Mouse (Mus musculus): ENCODE measurements around the gene Fam160a2. TPM values are rescaled to one million over a fixed set of nuclear protein-coding genes. Genes with fewer than 3 reads are reported as not detected.
"Not testable (repeated sequence)": the region's sequence is repeated elsewhere in the genome, so short reads cannot be mapped to it uniquely, and the experiment has no call there.

The Fam160a2 gene
- polyA plus RNA-seq, 1 experiment from 2014 or later, result 12.6 TPM

- H3K4me1 ChIP-seq (replicated peaks), result no peaks in the 10 kb centered on the region
- ATAC-seq (ENCODE audit: insufficient read depth), result no peak
- no peak overlapping the region for H3K9ac ChIP-seq
- no peak overlapping the region for H3K4me3 ChIP-seq (replicated peaks)
- 73% methylated on average over 2 of the region's 2 CpGs for WGBS (ENCODE audit: insufficient replicate concordance)
- H3K27me3 ChIP-seq, result no peaks in the 10 kb centered on the region
- H3K4me2 ChIP-seq, result no peak overlapping the region
- peaks cover 66% of the 10 kb centered on the region for H3K36me3 ChIP-seq (replicated peaks)
- H3K9me3 ChIP-seq (replicated peaks), result no peaks in the 10 kb centered on the region
- no peak overlapping the region for H3K27ac ChIP-seq (replicated peaks)
Observed at GRCm38 (mm10) chr7:105387696-105388095, 12.2 kb downstream of the Fam160a2 start.

GRCm38 (mm10) chr7:105380329-105380728 is 19.5 kb downstream of the Fam160a2 start:
- Histone ChIP-seq H3K4me3 (replicated peaks) (no peak overlapping the region), H3K36me3 (replicated peaks) (peaks cover 81% of the 10 kb centered on the region), H3K4me2 (no peak overlapping the region), H3K9me3 (replicated peaks) (no peaks in the 10 kb centered on the region), H3K9ac (no peak overlapping the region), H3K27ac (replicated peaks) (no peak overlapping the region), H3K4me1 (replicated peaks) (no peaks in the 10 kb centered on the region), H3K27me3 (no peaks in the 10 kb centered on the region)
- 69% methylated on average over 3 of the region's 3 CpGs for WGBS (ENCODE audit: insufficient replicate concordance)
- ATAC-seq (ENCODE audit: insufficient read depth), result no peak

GRCm38 (mm10) chr7:105374866-105375265 is 25.0 kb downstream of the Fam160a2 start, which contains the start of gene Gm5901:
Gene Gm5901 (plus strand): TSS chr7:105375038.
- Histone ChIP-seq H3K4me2 (no peak within 1 kb of the TSS), H3K4me1 (replicated peaks) (peaks cover 3% of the 10 kb centered on the region; the same call in 1 of the 2 replicates), H3K9me3 (replicated peaks) (no peaks in the 10 kb centered on the region), H3K36me3 (replicated peaks) (peaks cover 37% of the 10 kb centered on the region), H3K27ac (replicated peaks) (no peak within 1 kb of the TSS), H3K4me3 (replicated peaks) (no peak within 1 kb of the TSS), H3K27me3 (no peaks in the 10 kb centered on the region), H3K9ac (no peak within 1 kb of the TSS)
- 59% methylated on average over 1 of the region's 1 CpGs for WGBS (ENCODE audit: insufficient replicate concordance)
- ATAC-seq (ENCODE audit: insufficient read depth), result no peak

- Histone ChIP-seq H3K4me3 (replicated peaks) (no peak overlapping the region), H3K27ac (replicated peaks) (0 out of 2 replicates have a peak overlapping the region, but pooled peaks have one; percentile 19), H3K9ac (no peak overlapping the region), H3K9me3 (replicated peaks) (no peaks in the 10 kb centered on the region), H3K4me2 (no peak overlapping the region), H3K27me3 (no peaks in the 10 kb centered on the region), H3K4me1 (replicated peaks) (peaks cover 3% of the 10 kb centered on the region; the same call in 1 of the 2 replicates), H3K36me3 (replicated peaks) (peaks cover 28% of the 10 kb centered on the region)
- WGBS (ENCODE audit: insufficient replicate concordance), result 86% methylated on average over 3 of the region's 3 CpGs
- no peak for ATAC-seq (ENCODE audit: insufficient read depth)
Observed at GRCm38 (mm10) chr7:105373976-105374375, 25.9 kb downstream of the Fam160a2 start.

GRCm38 (mm10) chr7:105373509-105373908 is 26.3 kb downstream of the Fam160a2 start:
- no peak; the same call in 1 of the 2 replicates for ATAC-seq (ENCODE audit: insufficient read depth)

GRCm38 (mm10) chr7:105372912-105373311 is 26.9 kb downstream of the Fam160a2 start:
- Histone ChIP-seq H3K4me3 (replicated peaks) (no peak overlapping the region), H3K4me2 (no peak overlapping the region), H3K9ac (no peak overlapping the region), H3K9me3 (replicated peaks) (no peaks in the 10 kb centered on the region), H3K4me1 (replicated peaks) (peaks cover 3% of the 10 kb centered on the region; the same call in 1 of the 2 replicates), H3K27ac (replicated peaks) (no peak overlapping the region), H3K36me3 (replicated peaks) (peaks cover 18% of the 10 kb centered on the region; the same call in 1 of the 2 replicates), H3K27me3 (no peaks in the 10 kb centered on the region)
- 26% methylated on average over 1 of the region's 1 CpGs for WGBS (ENCODE audit: insufficient replicate concordance)
- no peak for ATAC-seq (ENCODE audit: insufficient read depth)

More at GRCm38 (mm10) chr7:105373509-105373908, 26.3 kb downstream of the Fam160a2 start:
- Histone ChIP-seq H3K27ac (replicated peaks) (peak overlapping the region; percentile 19; the same call in 1 of the 2 replicates), H3K9ac (no peak overlapping the region), H3K36me3 (replicated peaks) (peaks cover 24% of the 10 kb centered on the region), H3K27me3 (no peaks in the 10 kb centered on the region), H3K4me2 (no peak overlapping the region), H3K4me3 (replicated peaks) (no peak overlapping the region), H3K9me3 (replicated peaks) (no peaks in the 10 kb centered on the region), H3K4me1 (replicated peaks) (peaks cover 3% of the 10 kb centered on the region; the same call in 1 of the 2 replicates)
- 23% methylated on average over 4 of the region's 4 CpGs for WGBS (ENCODE audit: insufficient replicate concordance)

GRCm38 (mm10) chr7:105368521-105368920 is 31.3 kb downstream of the Fam160a2 start:
- WGBS (ENCODE audit: insufficient replicate concordance), result 65% methylated on average over 4 of the region's 4 CpGs
- H3K9me3 ChIP-seq (replicated peaks), result no peaks in the 10 kb centered on the region
- H3K4me1 ChIP-seq (replicated peaks), result peaks cover 2% of the 10 kb centered on the region; the same call in 1 of the 2 replicates
- H3K4me2 ChIP-seq, result no peak overlapping the region
- H3K9ac ChIP-seq, result no peak overlapping the region
- no peak for ATAC-seq (ENCODE audit: insufficient read depth)
- 0 out of 2 replicates have a peak, but pooled peaks cover 2% of the 10 kb centered on the region for H3K36me3 ChIP-seq (replicated peaks)
- H3K27me3 ChIP-seq, result no peaks in the 10 kb centered on the region
- no peak overlapping the region for H3K4me3 ChIP-seq (replicated peaks)
- no peak overlapping the region for H3K27ac ChIP-seq (replicated peaks)

GRCm38 (mm10) chr7:105367930-105368329 is 31.9 kb downstream of the Fam160a2 start, which contains the start of gene Olfr692:
Gene Olfr692 (plus strand): TSS chr7:105368230.
- 56% methylated on average over 1 of the region's 1 CpGs for WGBS (ENCODE audit: insufficient replicate concordance)
- H3K36me3 ChIP-seq (replicated peaks), result 0 out of 2 replicates have a peak, but pooled peaks cover 2% of the 10 kb centered on the region
- H3K9me3 ChIP-seq (replicated peaks), result no peaks in the 10 kb centered on the region
- H3K4me2 ChIP-seq, result no peak within 1 kb of the TSS
- no peaks in the 10 kb centered on the region for H3K4me1 ChIP-seq (replicated peaks)
- H3K27ac ChIP-seq (replicated peaks), result no peak within 1 kb of the TSS
- no peak within 1 kb of the TSS for H3K9ac ChIP-seq
- H3K27me3 ChIP-seq, result no peaks in the 10 kb centered on the region
- no peak within 1 kb of the TSS for H3K4me3 ChIP-seq (replicated peaks)
- no peak for ATAC-seq (ENCODE audit: insufficient read depth)

- Histone ChIP-seq H3K9ac (no peak overlapping the region), H3K4me2 (no peak overlapping the region), H3K9me3 (replicated peaks) (no peaks in the 10 kb centered on the region), H3K36me3 (replicated peaks) (0 out of 2 replicates have a peak, but pooled peaks cover 2% of the 10 kb centered on the region), H3K27me3 (no peaks in the 10 kb centered on the region), H3K4me3 (replicated peaks) (no peak overlapping the region), H3K4me1 (replicated peaks) (no peaks in the 10 kb centered on the region), H3K27ac (replicated peaks) (no peak overlapping the region)
- WGBS (ENCODE audit: insufficient replicate concordance), result 55% methylated on average over 5 of the region's 5 CpGs
- no peak for ATAC-seq (ENCODE audit: insufficient read depth)
Observed at GRCm38 (mm10) chr7:105367268-105367667, 32.6 kb downstream of the Fam160a2 start.

GRCm38 (mm10) chr7:105361713-105362112 is 38.1 kb downstream of the Fam160a2 start:
- no peak for ATAC-seq (ENCODE audit: insufficient read depth)

GRCm38 (mm10) chr7:105356487-105356886 is 43.4 kb downstream of the Fam160a2 start:
- not testable (repeated sequence) for H3K27me3 ChIP-seq; H3K4me1 ChIP-seq (replicated peaks); H3K36me3 ChIP-seq (replicated peaks); H3K27ac ChIP-seq (replicated peaks); H3K9me3 ChIP-seq (replicated peaks); H3K4me2 ChIP-seq; H3K9ac ChIP-seq; H3K4me3 ChIP-seq (replicated peaks)
- 78% methylated on average over 1 of the region's 2 CpGs for WGBS (ENCODE audit: insufficient replicate concordance)
- ATAC-seq (ENCODE audit: insufficient read depth), result peak; percentile 86

More at GRCm38 (mm10) chr7:105361713-105362112, 38.1 kb downstream of the Fam160a2 start:
- Histone ChIP-seq H3K27me3 (no peaks in the 10 kb centered on the region), H3K9me3 (replicated peaks) (no peaks in the 10 kb centered on the region), H3K4me2 (no peak overlapping the region), H3K9ac (no peak overlapping the region), H3K36me3 (replicated peaks) (no peaks in the 10 kb centered on the region), H3K4me1 (replicated peaks) (no peaks in the 10 kb centered on the region), H3K4me3 (replicated peaks) (no peak overlapping the region), H3K27ac (replicated peaks) (no peak overlapping the region)
- WGBS (ENCODE audit: insufficient replicate concordance), result 70% methylated on average over 2 of the region's 2 CpGs

- not testable (repeated sequence) for H3K9ac ChIP-seq; H3K4me2 ChIP-seq; H3K36me3 ChIP-seq (replicated peaks); H3K9me3 ChIP-seq (replicated peaks); H3K4me3 ChIP-seq (replicated peaks); H3K27me3 ChIP-seq; H3K27ac ChIP-seq (replicated peaks); H3K4me1 ChIP-seq (replicated peaks)
- no CpG with 5 or more reads among the region's 5 CpGs for WGBS (ENCODE audit: insufficient replicate concordance)
- ATAC-seq (ENCODE audit: insufficient read depth), result peak; percentile 58
Observed at GRCm38 (mm10) chr7:105356064-105356463, 43.8 kb downstream of the Fam160a2 start.
